Mouse (Mus musculus) mesoderm, embryonic 11.5 days (tissue): ENCODE data around the gene Apex1.
A peak's percentile ranks its signal among the peaks of the same experiment; 100 is the strongest.
"Not testable (repeated sequence)": the region's sequence is repeated elsewhere in the genome, so short reads cannot be mapped to it uniquely, and the experiment has no call there.

Experiments used
- DNase-seq: peaks from one replicate; pipeline ENCODE4 v3.0.0-alpha.2; 2012; ENCODE audit warnings: low read depth, low spot score

The Apex1 gene

GRCm38 (mm10) chr14:50924281-50925064, at the start of gene Apex1, which contains the start of gene Osgep:
Apex1 (plus strand) TSS chr14:50924968.
Osgep (minus strand) TSS chr14:50924893.
- DNase-seq = peak; percentile 98

- no peak for DNase-seq
Observed at GRCm38 (mm10) chr14:50875175-50875574, 49.6 kb upstream of the Apex1 start.

- DNase-seq = no peak
Observed at GRCm38 (mm10) chr14:50875591-50876230, 49.1 kb upstream of the Apex1 start.

GRCm38 (mm10) chr14:50876236-50876950, 48.4 kb upstream of the Apex1 start:
- no peak for DNase-seq

GRCm38 (mm10) chr14:50891621-50892020, 33.1 kb upstream of the Apex1 start:
- no peak for DNase-seq

- no peak for DNase-seq
Observed at GRCm38 (mm10) chr14:50892091-50892490, 32.7 kb upstream of the Apex1 start.

GRCm38 (mm10) chr14:50892541-50893459, 32.0 kb upstream of the Apex1 start:
- no peak for DNase-seq

- DNase-seq = no peak
Observed at GRCm38 (mm10) chr14:50895407-50895806, 29.4 kb upstream of the Apex1 start.

GRCm38 (mm10) chr14:50895985-50896746, 28.6 kb upstream of the Apex1 start:
- DNase-seq = peak; percentile 41

GRCm38 (mm10) chr14:50896747-50897373, 27.9 kb upstream of the Apex1 start:
- peak; percentile 15 for DNase-seq

GRCm38 (mm10) chr14:50897374-50897765, 27.4 kb upstream of the Apex1 start, which contains the start of gene Klhl33:
Klhl33 (minus strand) TSS chr14:50897507.
- peak; percentile 16 for DNase-seq

GRCm38 (mm10) chr14:50897992-50898391, 26.8 kb upstream of the Apex1 start:
- not testable (repeated sequence) for DNase-seq

GRCm38 (mm10) chr14:50903973-50904827, 20.6 kb upstream of the Apex1 start:
- DNase-seq = no peak

GRCm38 (mm10) chr14:50904828-50905129, 20.0 kb upstream of the Apex1 start:
- no peak for DNase-seq

- DNase-seq = not testable (repeated sequence)
Observed at GRCm38 (mm10) chr14:50905327-50905726, 19.4 kb upstream of the Apex1 start.

GRCm38 (mm10) chr14:50908126-50908525, 16.6 kb upstream of the Apex1 start:
- DNase-seq = no peak

GRCm38 (mm10) chr14:50911356-50911755, 13.4 kb upstream of the Apex1 start:
- no peak for DNase-seq

GRCm38 (mm10) chr14:50923437-50923836, 1.3 kb upstream of the Apex1 start:
- not testable (repeated sequence) for DNase-seq
